Mouse (Mus musculus): ENCODE results near the gene S100pbp. TPM values are rescaled to one million over a fixed set of nuclear protein-coding genes. Genes with fewer than 3 reads are reported as not detected.

Gene S100pbp
- total and polyA plus RNA-seq, 2 experiments from 2014 or later = 15.6 to 52.2 TPM

- Histone ChIP-seq H3K9ac (peak overlapping the region; percentile 80), H3K27me3 (ENCODE audit: insufficient read depth, low read length) (0 out of 2 replicates have a peak, but pooled peaks cover 3% of the 10 kb centered on the region), H3K4me2 (ENCODE audit: low read depth) (peak overlapping the region; percentile 91), H3K27ac (ENCODE audit: low read depth, low read length) (peak overlapping the region; percentile 67), H3K4me1 (ENCODE audit: insufficient read depth) (peaks cover 13% of the 10 kb centered on the region), H3K36me3 (ENCODE audit: insufficient read depth) (no peaks in the 10 kb centered on the region), H3K4me3 (ENCODE audit: low read depth, low read length) (peak overlapping the region; percentile 59), H3K9me3 (ENCODE audit: low read length) (no peaks in the 10 kb centered on the region)
- WGBS = 2% methylated on average over 45 of the region's 59 CpGs
- DNase-seq (peak; percentile 75), ATAC-seq (peak; percentile 56)
- TF ChIP-seq CTCF (IDR thresholded peaks at IDR 0.05; ENCODE audit: low read depth) = peak; percentile 45
These were observed 68.7 kb downstream of the S100pbp start for GRCm38 (mm10) chr4:129120520-129121445.

GRCm38 (mm10) chr4:129119708-129120107 is 69.8 kb downstream of the S100pbp start:
- Histone ChIP-seq H3K27ac (ENCODE audit: low read depth, low read length) (no peak overlapping the region), H3K4me1 (ENCODE audit: insufficient read depth) (peaks cover 9% of the 10 kb centered on the region), H3K27me3 (ENCODE audit: insufficient read depth, low read length) (0 out of 2 replicates have a peak, but pooled peaks cover 3% of the 10 kb centered on the region), H3K36me3 (ENCODE audit: insufficient read depth) (no peaks in the 10 kb centered on the region), H3K4me2 (ENCODE audit: low read depth) (peak overlapping the region; percentile 91), H3K9ac (no peak overlapping the region), H3K4me3 (ENCODE audit: low read depth, low read length) (peak overlapping the region; percentile 59; the same call in 1 of the 2 replicates), H3K9me3 (ENCODE audit: low read length) (no peaks in the 10 kb centered on the region)
- TF ChIP-seq CTCF (IDR thresholded peaks at IDR 0.05; ENCODE audit: low read depth) = no peak
- DNase-seq = no peak
- 69% methylated on average over 10 of the region's 10 CpGs for WGBS
- no peak for ATAC-seq

GRCm38 (mm10) chr4:129117720-129118510 is 71.6 kb downstream of the S100pbp start:
- Histone ChIP-seq H3K36me3 (ENCODE audit: insufficient read depth) (0 out of 2 replicates have a peak, but pooled peaks cover 3% of the 10 kb centered on the region), H3K27ac (ENCODE audit: low read depth, low read length) (no peak overlapping the region), H3K4me1 (ENCODE audit: insufficient read depth) (peaks cover 9% of the 10 kb centered on the region; the same call in 1 of the 2 replicates), H3K4me3 (ENCODE audit: low read depth, low read length) (no peak overlapping the region), H3K4me2 (ENCODE audit: low read depth) (no peak overlapping the region), H3K9me3 (ENCODE audit: low read length) (no peaks in the 10 kb centered on the region), H3K27me3 (ENCODE audit: insufficient read depth, low read length) (0 out of 2 replicates have a peak, but pooled peaks cover 3% of the 10 kb centered on the region), H3K9ac (no peak overlapping the region)
- no peak for DNase-seq
- no peak for TF ChIP-seq CTCF (IDR thresholded peaks at IDR 0.05; ENCODE audit: low read depth)
- ATAC-seq = no peak
- 87% methylated on average over 14 of the region's 14 CpGs for WGBS

- WGBS = 95% methylated on average over 8 of the region's 8 CpGs
- Histone ChIP-seq H3K4me3 (ENCODE audit: low read depth, low read length) (no peak overlapping the region), H3K27ac (ENCODE audit: low read depth, low read length) (no peak overlapping the region), H3K36me3 (ENCODE audit: insufficient read depth) (0 out of 2 replicates have a peak, but pooled peaks cover 3% of the 10 kb centered on the region), H3K9me3 (ENCODE audit: low read length) (no peaks in the 10 kb centered on the region), H3K27me3 (ENCODE audit: insufficient read depth, low read length) (0 out of 2 replicates have a peak, but pooled peaks cover 3% of the 10 kb centered on the region), H3K4me2 (ENCODE audit: low read depth) (no peak overlapping the region), H3K4me1 (ENCODE audit: insufficient read depth) (0 out of 2 replicates have a peak, but pooled peaks cover 3% of the 10 kb centered on the region), H3K9ac (no peak overlapping the region)
- ATAC-seq = no peak
- no peak for TF ChIP-seq CTCF (IDR thresholded peaks at IDR 0.05; ENCODE audit: low read depth)
- DNase-seq = no peak
These were observed 72.8 kb downstream of the S100pbp start for GRCm38 (mm10) chr4:129116703-129117102.

- 27% methylated on average over 28 of the region's 28 CpGs for WGBS
- no peak overlapping the region; the same call in 1 of the 2 replicates for H3K27ac ChIP-seq (ENCODE audit: low read depth, low read length)
- no peaks in the 10 kb centered on the region for H3K27me3 ChIP-seq (ENCODE audit: insufficient read depth, low read length)
- no peak overlapping the region for H3K4me3 ChIP-seq (ENCODE audit: low read depth, low read length)
- TF ChIP-seq CTCF (IDR thresholded peaks at IDR 0.05; ENCODE audit: low read depth) = peak; percentile 100
- H3K4me2 ChIP-seq (ENCODE audit: low read depth) = no peak overlapping the region
- DNase-seq (peak; percentile 92), ATAC-seq (peak; percentile 97)
- 0 out of 2 replicates have a peak, but pooled peaks cover 3% of the 10 kb centered on the region for H3K4me1 ChIP-seq (ENCODE audit: insufficient read depth)
- H3K9me3 ChIP-seq (ENCODE audit: low read length) = no peaks in the 10 kb centered on the region
- no peak overlapping the region for H3K9ac ChIP-seq
- H3K36me3 ChIP-seq (ENCODE audit: insufficient read depth) = 0 out of 2 replicates have a peak, but pooled peaks cover 3% of the 10 kb centered on the region
These were observed 76.2 kb downstream of the S100pbp start for GRCm38 (mm10) chr4:129113083-129113988.

GRCm38 (mm10) chr4:129112231-129112630 is 77.3 kb downstream of the S100pbp start:
- ATAC-seq (no peak), DNase-seq (no peak)
- Histone ChIP-seq H3K27me3 (ENCODE audit: insufficient read depth, low read length) (no peaks in the 10 kb centered on the region), H3K4me1 (ENCODE audit: insufficient read depth) (0 out of 2 replicates have a peak, but pooled peaks cover 3% of the 10 kb centered on the region), H3K27ac (ENCODE audit: low read depth, low read length) (no peak overlapping the region), H3K9me3 (ENCODE audit: low read length) (no peaks in the 10 kb centered on the region), H3K4me3 (ENCODE audit: low read depth, low read length) (no peak overlapping the region), H3K36me3 (ENCODE audit: insufficient read depth) (0 out of 2 replicates have a peak, but pooled peaks cover 3% of the 10 kb centered on the region), H3K9ac (no peak overlapping the region), H3K4me2 (ENCODE audit: low read depth) (no peak overlapping the region)
- TF ChIP-seq CTCF (IDR thresholded peaks at IDR 0.05; ENCODE audit: low read depth) = no peak
- 64% methylated on average over 13 of the region's 13 CpGs for WGBS

Data from forebrain, postnatal 0 days (tissue).